Mouse (Mus musculus): ENCODE measurements around the gene Sox13. TPM values are rescaled to one million over a fixed set of nuclear protein-coding genes. Genes with fewer than 3 reads are reported as not detected.

Gene Sox13
- total and polyA plus RNA-seq, 3 experiments: 0.34 to 1.4 (median 0.90) TPM

- Histone ChIP-seq H3K4me3 (replicated peaks in 1 of 3; ENCODE audit: low read depth in 2 of 3, low read length in 2 of 3, poor library complexity in 1 of 3) (no peak overlapping the region), H3K4me2 (ENCODE audit: insufficient read depth, low read depth, poor library complexity, severe bottlenecking) (no peak overlapping the region), H3K9ac (ENCODE audit: insufficient read depth, low read depth) (no peak overlapping the region), H3K36me3 (replicated peaks in 1 of 2; ENCODE audit: control insufficient read depth in 1 of 2, insufficient read depth in 1 of 2, low read length in 1 of 2) (no peaks in the 10 kb centered on the region), H3K9me3 (replicated peaks; ENCODE audit: low read length) (no peaks in the 10 kb centered on the region), H3K79me2 (replicated peaks; ENCODE audit: control insufficient read depth, extremely low read depth, insufficient read depth, poor library complexity, severe bottlenecking) (no peaks in the 10 kb centered on the region), H3K4me1 (ENCODE audit: control insufficient read depth in 1 of 2, insufficient read depth in 2 of 2) (peaks cover 4 to 11% of the 10 kb centered on the region in 2 experiments; a peak in 2 of 4 replicates), H3K27ac (ENCODE audit: insufficient read depth, low read depth) (no peak overlapping the region), H3K27me3 (replicated peaks) (peaks cover 42% of the 10 kb centered on the region)
- no peak for DNase-seq (ENCODE audit: extremely low read depth)
- no peak for TF ChIP-seq UBTF (IDR thresholded peaks at IDR 0.05; ENCODE audit: low read depth, low read length)
- TF ChIP-seq MAFK (IDR thresholded peaks at IDR 0.05; ENCODE audit: insufficient replicate concordance, low read length): no peak
- TF ChIP-seq RAD21 (IDR thresholded peaks at IDR 0.05; ENCODE audit: low read depth, low read length): no peak
- TF ChIP-seq E2F4 (IDR thresholded peaks at IDR 0.05; ENCODE audit: insufficient replicate concordance, low read depth, low read length): no peak
- TF ChIP-seq SMC3 (IDR thresholded peaks at IDR 0.05; ENCODE audit: low read depth, low read length): no peak
- TF ChIP-seq ZMIZ1 (IDR thresholded peaks at IDR 0.05; ENCODE audit: low read depth, low read length): no peak
- no peak for TF ChIP-seq RCOR1 (conservative IDR thresholded peaks at IDR 0.05; ENCODE audit: low read depth, low read length)
- TF ChIP-seq USF1 (IDR thresholded peaks at IDR 0.05; ENCODE audit: low read depth, low read length): no peak
- no peak for TF ChIP-seq GABPA (IDR thresholded peaks at IDR 0.05; ENCODE audit: insufficient replicate concordance, low read depth, low read length)
- no peak for TF ChIP-seq CHD2 (IDR thresholded peaks at IDR 0.05; ENCODE audit: low read length)
- TF ChIP-seq ZNF384 (IDR thresholded peaks at IDR 0.05; ENCODE audit: low read depth, low read length): no peak
- TF ChIP-seq PAX5 (IDR thresholded peaks at IDR 0.05; ENCODE audit: low read length): no peak
- no peak for TF ChIP-seq BHLHE40 (IDR thresholded peaks at IDR 0.05; ENCODE audit: low read depth, low read length)
- no peak for TF ChIP-seq ELF1 (IDR thresholded peaks at IDR 0.05; ENCODE audit: low read depth, low read length)
- no peak for TF ChIP-seq JUND (conservative IDR thresholded peaks at IDR 0.05; ENCODE audit: low read depth, low read length)
- no peak for TF ChIP-seq ZKSCAN1 (IDR thresholded peaks at IDR 0.05; ENCODE audit: borderline replicate concordance, low read depth, low read length)
- TF ChIP-seq ETS1 (conservative IDR thresholded peaks at IDR 0.05; ENCODE audit: low read depth, low read length): no peak
- TF ChIP-seq MEF2A (IDR thresholded peaks at IDR 0.05; ENCODE audit: borderline replicate concordance, low read depth, low read length): no peak
- in situ Hi-C loops (cut with MboI; ENCODE audit: low pct_ligation_motif_present, low pct_unique_long_range_greater_than_20kb, low sequenced_read_pairs): no loop called here
- dilution Hi-C loops (cut with MboI; ENCODE audit: extremely low pct_ligation_motif_present, extremely low pct_unique_long_range_greater_than_20kb, low sequenced_read_pairs): no loop called here
Observed at GRCm38 (mm10) chr1:133412941-133413340, 11.2 kb downstream of the Sox13 start.

- DNase-seq (ENCODE audit: extremely low read depth): no peak
- Histone ChIP-seq H3K4me2 (ENCODE audit: insufficient read depth, low read depth, poor library complexity, severe bottlenecking) (no peak overlapping the region), H3K36me3 (replicated peaks in 1 of 2; ENCODE audit: control insufficient read depth in 1 of 2, insufficient read depth in 1 of 2, low read length in 1 of 2) (no peaks in the 10 kb centered on the region), H3K27me3 (replicated peaks) (peaks cover 41% of the 10 kb centered on the region), H3K4me1 (ENCODE audit: control insufficient read depth in 1 of 2, insufficient read depth in 2 of 2) (0 out of 4 replicates have a peak, but pooled peaks cover 0 to 4% of the 10 kb centered on the region in 2 experiments), H3K9ac (ENCODE audit: insufficient read depth, low read depth) (no peak overlapping the region), H3K4me3 (replicated peaks in 1 of 3; ENCODE audit: low read depth in 2 of 3, low read length in 2 of 3, poor library complexity in 1 of 3) (no peak overlapping the region), H3K9me3 (replicated peaks; ENCODE audit: low read length) (no peaks in the 10 kb centered on the region), H3K79me2 (replicated peaks; ENCODE audit: control insufficient read depth, extremely low read depth, insufficient read depth, poor library complexity, severe bottlenecking) (no peaks in the 10 kb centered on the region), H3K27ac (ENCODE audit: insufficient read depth, low read depth) (no peak overlapping the region)
- dilution Hi-C loops (cut with MboI; ENCODE audit: extremely low pct_ligation_motif_present, extremely low pct_unique_long_range_greater_than_20kb, low sequenced_read_pairs): no loop called here
- TF ChIP-seq BHLHE40 (IDR thresholded peaks at IDR 0.05; ENCODE audit: low read depth, low read length) (no peak), ETS1 (conservative IDR thresholded peaks at IDR 0.05; ENCODE audit: low read depth, low read length) (no peak), POLR2A (IDR thresholded peaks at IDR 0.05; ENCODE audit: low read depth, low read length) (no peak), EP300 (IDR thresholded peaks at IDR 0.05; ENCODE audit: low read length) (no peak), ZC3H11A (IDR thresholded peaks at IDR 0.05; ENCODE audit: low read depth, low read length) (no peak), RAD21 (IDR thresholded peaks at IDR 0.05; ENCODE audit: low read depth, low read length) (no peak), TBP (conservative IDR thresholded peaks at IDR 0.05; ENCODE audit: low read depth, low read length) (no peak), ZMIZ1 (IDR thresholded peaks at IDR 0.05; ENCODE audit: low read depth, low read length) (no peak), HCFC1 (IDR thresholded peaks at IDR 0.05; ENCODE audit: low read depth, low read length) (no peak), IRF4 (IDR thresholded peaks at IDR 0.05; ENCODE audit: low read depth, low read length) (no peak), PAX5 (IDR thresholded peaks at IDR 0.05; ENCODE audit: low read length) (no peak)
- in situ Hi-C loops (cut with MboI; ENCODE audit: low pct_ligation_motif_present, low pct_unique_long_range_greater_than_20kb, low sequenced_read_pairs): no loop called here
Observed at GRCm38 (mm10) chr1:133411506-133412147, 12.6 kb downstream of the Sox13 start.

Measured in CH12.LX (cell line).